Mouse (Mus musculus): ENCODE measurements around the gene 9930022D16Rik.

9930022D16Rik gene

DNA sequence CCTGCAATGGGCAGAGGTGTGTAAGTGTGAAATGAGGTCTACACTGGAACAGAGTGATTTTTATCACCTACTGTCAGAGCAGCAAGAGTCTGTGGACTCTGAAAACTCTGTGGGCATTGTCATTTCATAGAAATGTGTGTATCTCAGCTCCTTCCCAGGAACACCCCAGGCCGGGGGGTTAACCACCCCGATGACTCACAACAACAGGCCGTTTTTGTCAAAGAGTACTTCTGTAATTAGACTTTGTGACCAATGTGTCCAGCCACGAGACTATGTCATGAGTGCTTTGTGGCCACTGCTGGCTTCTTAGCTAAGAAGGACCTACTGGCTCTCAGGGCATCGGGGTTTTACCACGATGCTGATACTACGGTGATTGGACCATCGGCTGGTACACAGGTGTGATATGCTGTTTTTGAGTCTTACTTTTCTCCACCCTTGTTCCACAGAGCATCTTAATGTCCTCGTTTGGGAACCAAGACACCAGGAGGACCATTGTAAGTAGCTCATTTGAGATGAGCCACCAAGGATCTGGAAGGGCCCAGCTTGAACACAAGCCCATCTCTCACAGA, 3.8 kb downstream of the 9930022D16Rik start:
- DNase-seq (ENCODE audit: low spot score), result no peak

DNA sequence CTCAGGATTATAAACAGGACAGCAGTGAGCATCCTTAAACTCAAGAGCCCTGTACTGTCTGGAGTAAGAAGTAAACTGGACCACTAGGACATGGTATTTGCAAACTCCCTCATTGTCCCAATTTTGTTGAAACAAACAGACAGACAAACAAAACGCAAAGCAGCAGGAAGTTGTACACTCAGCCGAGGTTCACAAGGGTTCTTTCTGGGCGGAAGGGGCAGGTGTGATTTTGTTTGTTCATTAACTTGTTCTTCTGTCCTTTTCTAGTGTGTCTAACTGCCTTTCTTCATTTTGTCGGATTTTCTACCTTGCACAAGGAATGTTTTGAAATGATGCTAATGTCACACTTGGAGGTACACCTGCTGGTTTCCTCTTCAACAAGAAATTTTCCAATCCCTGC, 5.7 kb downstream of the 9930022D16Rik start:
- DNase-seq (ENCODE audit: low spot score), result no peak

DNA sequence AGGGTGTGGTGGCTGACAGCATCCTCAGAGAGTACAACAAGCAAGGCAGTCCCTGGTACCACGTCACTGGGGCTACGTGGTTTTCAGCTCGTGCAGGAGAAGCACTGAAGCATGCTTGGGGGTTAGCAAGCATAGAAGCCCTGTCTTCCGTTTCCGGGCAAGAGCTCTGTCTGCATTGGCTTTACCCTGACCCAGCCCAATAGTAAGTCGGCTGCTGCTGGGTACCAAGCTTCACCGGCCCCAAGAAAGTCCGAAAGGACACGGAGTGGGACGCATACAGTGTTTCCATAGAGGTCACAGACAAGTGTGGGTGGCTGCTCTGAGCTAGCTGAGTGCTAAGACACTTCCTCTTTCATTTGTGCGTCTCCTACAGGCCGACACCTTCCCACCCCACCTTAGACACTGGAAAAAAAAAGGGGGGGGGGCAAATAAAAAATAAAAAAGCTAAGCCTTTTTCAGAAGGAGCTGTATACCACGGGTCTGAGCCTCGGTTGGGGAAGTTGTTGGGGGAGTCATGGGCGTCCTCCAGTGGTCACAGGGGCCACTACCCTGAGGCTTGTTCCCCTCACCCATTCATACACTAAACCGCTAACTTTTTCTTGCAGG, 6.3 kb downstream of the 9930022D16Rik start:
- DNase-seq (ENCODE audit: low spot score), result no peak

DNA sequence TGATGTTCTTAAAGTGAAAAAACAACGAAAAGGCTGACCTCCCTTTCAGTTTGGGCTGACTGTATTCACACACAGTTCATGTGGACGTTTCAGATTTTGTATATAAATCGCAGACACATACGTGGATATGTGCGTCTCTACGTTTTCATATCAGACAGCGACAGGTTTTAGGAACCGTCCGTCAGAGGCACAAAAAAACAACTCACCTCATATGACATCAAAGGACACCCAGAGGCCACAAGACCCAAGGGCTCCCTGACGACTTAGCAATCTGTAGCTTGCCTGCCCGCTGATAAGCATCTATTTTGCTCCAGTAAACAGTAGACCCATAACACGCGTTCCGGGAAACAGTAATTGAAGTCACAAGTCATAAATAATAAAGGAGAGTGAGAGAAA, 6.8 kb downstream of the 9930022D16Rik start:
- no peak for DNase-seq (ENCODE audit: low spot score)

DNA sequence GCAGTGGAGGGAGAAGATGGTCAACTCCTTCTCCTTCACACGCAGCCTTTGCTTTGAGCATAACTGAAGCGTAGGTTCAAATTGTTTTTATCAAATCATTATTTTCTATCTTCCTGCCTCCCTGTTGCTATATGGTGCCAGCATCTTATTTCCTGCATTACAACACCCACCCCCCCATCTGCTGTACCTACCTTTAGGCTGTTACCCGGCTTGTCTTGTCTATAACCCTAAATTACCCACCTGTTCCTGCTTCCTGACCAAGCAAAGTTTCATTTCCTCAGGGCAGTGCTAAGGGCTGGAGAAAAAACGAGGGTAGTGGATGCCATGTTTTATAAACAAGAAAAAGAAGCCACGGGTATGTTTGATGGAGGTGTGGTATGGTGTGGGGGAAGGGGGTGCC, 7.5 kb downstream of the 9930022D16Rik start:
- no peak for DNase-seq (ENCODE audit: low spot score)

DNA sequence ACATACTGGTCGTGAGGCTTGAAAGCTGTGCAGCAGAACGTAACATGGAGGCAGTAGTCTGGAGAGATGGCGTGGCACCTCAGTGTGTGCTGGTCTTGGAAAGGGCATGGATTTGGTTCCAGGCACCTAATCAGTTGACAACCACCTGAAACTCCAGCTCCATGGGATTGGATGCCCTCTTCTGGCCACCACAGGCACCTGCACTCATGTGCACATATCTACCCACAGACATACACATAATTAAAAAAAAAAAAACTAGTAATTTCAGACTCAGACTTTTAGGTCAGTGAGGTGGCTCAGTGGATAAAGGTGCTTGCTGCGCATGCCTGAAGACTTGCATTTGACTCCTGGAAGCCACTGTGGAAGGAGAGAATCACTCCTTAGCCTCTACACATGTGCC, 8.5 kb downstream of the 9930022D16Rik start:
- no peak for DNase-seq (ENCODE audit: low spot score)

DNA sequence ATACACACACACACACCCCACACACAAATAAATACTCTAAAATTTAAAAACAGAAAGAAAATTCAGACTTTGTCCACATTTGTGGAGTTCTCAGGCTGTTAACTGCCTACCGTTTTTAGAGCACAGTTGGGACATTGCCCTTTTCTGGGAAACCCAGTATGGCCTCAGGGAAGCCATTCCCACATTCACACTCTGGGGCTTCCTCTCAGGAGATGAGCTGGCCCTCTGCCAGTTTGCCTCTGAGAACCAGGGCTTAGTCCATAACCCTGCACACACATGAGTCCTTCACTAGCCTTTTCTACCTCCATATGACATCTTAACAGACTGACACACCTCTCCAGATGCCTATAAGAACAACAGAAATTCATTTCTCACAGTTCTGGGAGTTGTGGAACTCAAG, 9.6 kb downstream of the 9930022D16Rik start:
- no peak for DNase-seq (ENCODE audit: low spot score)

DNA sequence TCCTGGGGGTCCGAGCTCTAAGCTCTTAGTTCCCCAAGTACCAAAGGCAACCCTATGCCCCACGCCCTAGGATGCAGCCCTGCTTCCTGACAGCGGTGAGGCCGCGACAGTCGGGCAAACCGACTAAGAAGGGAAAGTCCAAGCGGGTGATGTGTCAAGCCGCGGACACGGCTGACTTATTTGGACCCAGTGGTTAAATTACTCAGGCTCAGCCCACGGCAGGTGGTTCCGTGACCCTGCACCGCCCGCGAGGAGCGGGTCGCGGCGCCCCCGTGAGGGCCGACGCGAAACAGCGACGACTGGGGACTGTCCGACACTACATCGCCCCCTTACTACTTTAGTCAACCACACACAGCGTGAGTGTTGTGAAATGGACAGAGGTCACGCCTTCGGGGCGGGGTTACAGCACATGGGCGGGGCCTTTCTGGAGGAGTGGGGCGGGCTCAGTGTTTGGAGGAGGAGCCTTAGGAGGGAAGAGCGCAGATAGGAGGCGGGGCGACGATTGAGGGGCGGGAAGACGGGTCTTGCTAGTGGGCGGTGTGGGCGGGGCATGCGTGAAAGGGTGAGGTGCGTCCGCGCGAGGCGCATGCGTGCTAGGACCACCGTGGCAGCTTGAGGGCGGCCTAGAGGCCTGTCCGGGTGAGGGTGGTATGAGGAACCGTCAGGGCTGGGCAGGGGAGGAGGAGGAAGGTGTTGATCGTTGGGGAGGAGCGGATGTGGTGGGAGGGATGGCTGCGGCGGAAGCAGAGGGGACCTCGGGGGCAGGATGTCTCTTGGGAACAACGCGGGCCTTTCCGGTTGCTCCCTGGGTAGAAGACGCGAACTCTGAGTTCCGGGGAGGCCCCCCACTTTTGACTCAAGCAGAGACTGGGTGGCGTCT, 11.9 kb downstream of the 9930022D16Rik start, which contains the start of gene Amz2:
Gene Amz2 (plus strand): TSS at position 555 of the 880 bp plus-strand sequence.
- peak; percentile 98 for DNase-seq (ENCODE audit: low spot score)

DNA sequence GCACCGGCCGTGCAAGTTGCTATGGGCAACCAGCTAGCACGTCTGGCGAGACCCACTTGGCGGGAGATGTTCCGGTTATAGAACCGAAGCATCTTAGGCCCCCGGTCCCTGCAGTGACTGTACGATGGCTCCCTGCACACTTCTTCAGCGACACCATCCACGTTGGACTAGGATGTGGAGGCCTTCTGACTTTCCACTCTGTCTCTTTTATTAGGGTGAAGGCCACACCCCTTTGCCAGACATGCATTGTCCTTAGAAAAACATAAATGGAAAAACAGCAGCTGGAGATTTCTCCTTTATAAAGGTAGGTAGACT, 12.5 kb downstream of the 9930022D16Rik start:
- no peak for DNase-seq (ENCODE audit: low spot score)

DNA sequence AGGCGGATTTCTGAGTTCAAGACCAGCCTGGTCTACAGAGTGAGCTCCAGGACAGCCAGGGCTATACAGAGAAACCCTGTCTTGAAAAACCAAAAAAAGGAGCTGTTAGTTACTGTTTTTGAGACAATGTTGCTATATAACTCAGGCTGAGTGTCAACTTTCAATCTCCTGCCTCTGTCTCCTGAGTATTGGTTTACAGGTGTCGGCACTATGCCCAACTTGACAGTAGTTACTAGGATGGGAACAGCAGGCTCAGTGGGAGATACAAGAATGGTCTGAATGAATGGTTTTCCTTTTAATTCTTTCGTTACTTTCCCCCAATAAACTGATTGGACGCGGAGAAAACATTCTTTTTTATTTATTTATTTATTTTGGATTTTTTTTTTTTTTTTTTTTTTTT, 13.6 kb downstream of the 9930022D16Rik start:
- DNase-seq (ENCODE audit: low spot score), result no peak

DNA sequence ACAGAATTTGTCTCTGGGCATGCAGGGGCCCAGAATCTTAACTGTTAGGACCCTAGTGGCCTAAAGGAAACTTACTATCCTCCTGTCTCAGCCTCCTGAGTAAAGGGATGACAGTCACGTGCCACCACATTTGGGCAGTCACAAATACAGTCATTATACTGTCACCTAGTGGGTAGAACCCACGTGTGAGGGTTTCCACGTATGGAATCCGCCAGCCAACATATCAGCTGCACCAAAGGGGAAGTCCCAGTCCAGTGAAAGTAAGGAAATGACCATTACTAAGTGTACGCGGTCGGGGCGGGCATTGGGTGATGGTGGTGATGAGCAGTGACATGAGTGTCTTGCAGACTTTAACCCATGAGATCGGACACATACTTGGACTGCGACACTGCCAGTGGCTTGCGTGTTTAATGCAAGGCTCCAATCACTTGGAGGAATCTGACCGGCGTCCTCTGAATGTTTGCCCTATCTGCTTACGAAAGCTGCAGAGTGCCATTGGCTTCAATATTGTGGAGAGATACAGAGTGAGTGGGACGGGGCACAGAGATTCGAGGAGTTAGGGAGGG, 20.6 kb downstream of the 9930022D16Rik start:
- no peak for DNase-seq (ENCODE audit: low spot score)

DNA sequence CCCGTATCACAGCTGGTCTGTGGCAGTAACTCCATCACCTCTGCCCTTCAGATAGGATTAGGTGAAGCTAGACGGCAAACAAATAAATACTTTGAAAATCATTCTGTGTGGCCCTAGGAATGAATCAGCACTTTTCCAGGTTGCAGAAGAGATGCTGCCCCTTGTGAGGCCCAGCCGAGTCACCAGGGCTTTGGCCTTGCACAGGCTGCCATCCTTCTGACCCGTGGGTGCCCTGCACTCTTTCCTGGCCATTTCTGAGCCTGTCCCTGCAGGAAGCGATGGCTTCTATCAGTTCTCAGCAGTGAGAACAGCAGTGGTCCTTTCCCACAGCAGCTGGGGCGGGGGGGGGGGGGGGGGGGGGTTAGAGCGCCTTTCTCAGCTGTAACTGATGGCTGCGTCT, 23.2 kb downstream of the 9930022D16Rik start:
- no peak for DNase-seq (ENCODE audit: low spot score)

DNA sequence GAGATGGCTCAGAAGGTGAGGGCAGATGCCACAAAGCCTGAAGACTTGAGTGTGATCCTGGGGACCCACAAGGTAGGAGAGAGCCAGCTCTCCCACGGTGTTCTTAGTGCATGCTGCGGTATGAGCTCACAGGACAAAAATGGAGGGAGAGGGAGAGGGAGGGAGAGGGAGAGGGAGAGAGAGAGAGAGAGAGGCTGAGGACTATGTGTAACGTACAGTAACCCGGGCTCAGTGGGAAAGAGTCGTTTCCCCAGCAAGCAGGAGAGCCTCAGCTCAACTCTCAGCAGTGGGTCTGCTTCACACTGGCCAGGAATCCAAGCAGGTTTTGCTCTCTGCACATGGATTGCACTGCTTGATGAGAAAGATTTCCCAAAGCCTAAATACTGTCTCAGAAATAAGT, 25.5 kb downstream of the 9930022D16Rik start:
- DNase-seq (ENCODE audit: low spot score), result no peak

DNA sequence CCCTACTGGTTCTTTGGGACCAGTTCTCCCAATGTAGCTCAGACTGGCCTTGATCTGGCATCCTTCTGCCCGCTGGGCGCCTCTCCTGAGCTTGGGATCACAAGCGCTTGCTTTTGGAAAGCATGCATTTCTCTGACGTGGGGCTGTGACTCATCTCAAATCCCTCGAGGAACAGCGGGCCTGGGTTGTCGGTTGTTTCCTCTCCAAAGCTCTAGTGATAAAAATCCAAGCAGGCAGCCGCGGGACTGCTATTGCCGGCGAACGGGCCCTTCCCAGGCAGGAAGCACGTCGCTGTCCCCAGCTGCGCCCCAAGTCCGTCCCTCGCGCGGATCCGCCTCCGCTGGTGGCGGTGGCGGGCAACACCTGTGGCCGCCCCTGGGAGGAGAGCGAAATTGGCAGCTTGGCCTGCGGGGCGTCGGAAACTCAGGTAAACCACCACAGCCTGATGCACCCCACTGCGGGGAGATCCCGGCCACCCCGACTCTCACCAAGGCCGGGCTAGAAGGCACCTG, 26.2 kb downstream of the 9930022D16Rik start:
- peak; percentile 32 for DNase-seq (ENCODE audit: low spot score)

DNA sequence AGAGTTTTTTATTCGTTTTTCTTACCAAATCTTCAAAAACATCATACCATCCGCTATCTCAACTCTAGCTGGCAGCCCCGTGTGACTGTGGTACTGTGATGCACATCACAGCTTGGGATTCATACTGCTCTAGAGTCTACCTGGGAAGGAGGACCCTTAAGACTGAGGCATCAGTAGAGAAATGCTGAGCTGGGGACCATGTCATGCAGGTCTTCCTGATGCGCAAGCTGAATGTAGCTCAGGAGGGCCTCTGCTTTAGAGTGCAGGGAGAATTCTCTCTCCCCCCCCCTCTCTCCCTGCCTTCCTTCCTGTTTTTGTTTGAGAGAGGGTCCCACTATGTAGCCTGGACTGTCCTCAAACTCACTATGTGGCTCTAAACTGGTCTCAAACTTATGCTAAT, 26.9 kb downstream of the 9930022D16Rik start:
- no peak for DNase-seq (ENCODE audit: low spot score)

DNA sequence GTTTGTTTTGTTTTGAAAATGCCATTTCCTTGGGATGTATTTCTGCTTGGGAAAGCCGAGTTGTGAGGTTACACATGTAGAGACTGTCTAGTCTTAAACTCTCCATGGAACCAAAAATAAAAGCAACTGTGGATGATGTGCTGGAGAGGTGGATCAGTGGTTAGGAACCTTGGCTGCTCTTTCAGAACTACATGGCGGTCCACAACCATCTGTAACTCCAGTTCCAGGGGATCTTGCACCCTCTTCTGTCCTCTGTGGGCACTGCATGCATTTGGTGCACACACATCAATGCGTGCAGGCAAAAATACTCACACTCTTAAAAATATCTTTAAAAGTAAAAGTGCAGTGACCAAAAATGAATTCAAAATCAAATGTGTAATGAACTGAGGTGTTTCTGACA, 27.4 kb downstream of the 9930022D16Rik start:
- DNase-seq (ENCODE audit: low spot score), result no peak

DNA sequence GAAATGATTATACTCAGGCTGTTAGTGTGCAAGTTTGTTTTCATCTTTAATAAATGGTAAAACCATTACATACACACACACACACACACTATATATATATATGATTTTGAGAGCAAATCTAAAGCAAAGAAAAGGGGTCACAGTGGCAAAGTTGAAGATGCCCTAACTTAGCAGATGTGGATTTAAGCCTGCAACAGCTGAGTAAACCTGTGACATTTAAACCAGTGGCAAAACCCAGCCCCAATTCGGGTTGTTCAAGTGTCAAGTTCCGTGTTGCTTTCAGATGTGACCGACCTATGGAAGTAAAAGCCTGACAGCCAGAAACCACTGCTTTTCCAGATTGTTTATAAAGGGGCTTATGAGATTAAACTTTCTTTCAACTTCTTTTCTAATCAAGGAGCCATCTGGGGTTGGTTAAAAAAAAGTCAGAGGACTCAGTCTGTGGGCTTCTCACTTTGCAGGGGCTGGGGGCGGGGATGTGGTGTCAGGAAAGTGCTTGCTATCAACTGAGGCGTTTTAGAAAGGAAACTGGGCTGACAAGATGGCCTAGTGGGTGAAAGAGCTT, 28.5 kb downstream of the 9930022D16Rik start:
- no peak for DNase-seq (ENCODE audit: low spot score)

DNA sequence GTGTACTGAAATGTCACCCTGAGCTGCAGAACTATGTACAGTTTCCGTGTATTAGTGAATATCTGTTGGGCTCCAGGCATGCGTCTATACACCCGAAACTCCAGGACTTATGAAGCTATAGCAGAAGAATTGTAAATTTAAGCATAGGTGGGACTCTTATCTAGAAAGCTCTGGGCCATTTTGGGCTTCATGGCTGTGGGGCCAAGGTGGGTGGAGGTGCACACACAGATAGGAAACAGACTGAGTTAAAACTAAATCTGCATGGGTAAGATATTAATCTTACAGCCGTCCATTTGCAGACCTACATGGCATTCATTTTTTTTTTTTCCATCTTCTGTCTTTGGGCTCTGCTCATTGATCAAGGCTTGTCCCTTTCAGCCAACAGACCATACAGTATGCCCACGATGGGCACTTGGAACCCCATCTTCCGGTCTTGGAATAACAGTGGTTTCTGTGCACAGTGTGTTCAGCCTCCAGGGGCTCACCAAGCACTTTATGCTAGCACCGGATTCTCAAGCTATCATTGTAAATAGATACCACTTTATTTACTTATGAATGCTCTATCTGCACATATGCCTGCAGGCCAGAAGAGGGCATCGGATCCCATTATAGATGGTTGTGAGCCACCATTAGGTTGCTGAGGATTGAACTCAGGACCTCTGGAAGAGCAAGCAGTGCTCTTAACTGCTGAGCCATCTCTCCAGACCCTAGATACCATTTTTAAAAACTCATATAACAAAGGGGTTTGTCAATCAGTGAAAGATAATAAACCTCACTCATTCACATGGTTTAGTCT, 29.9 kb downstream of the 9930022D16Rik start:
- DNase-seq (ENCODE audit: low spot score), result no peak

DNA sequence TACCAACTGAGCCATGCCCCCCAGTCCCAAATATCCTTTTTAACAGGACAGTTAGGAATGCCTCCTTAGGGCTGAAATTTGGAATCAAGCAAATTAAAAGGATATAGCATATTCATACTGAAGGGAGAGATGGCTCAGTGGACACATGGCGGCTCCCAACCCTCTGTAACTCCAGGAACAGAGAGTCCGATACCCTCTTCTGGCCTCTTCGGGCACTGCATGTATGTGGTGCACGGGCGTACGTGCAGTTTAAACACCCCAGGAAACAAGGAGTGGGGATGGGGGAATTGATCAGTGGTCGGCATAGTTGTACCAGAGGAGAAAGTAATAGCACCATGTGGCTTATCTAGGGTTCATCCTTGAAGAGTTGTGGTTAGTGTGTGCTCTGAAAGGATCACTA, 30.9 kb downstream of the 9930022D16Rik start:
- no peak for DNase-seq (ENCODE audit: low spot score)

DNA sequence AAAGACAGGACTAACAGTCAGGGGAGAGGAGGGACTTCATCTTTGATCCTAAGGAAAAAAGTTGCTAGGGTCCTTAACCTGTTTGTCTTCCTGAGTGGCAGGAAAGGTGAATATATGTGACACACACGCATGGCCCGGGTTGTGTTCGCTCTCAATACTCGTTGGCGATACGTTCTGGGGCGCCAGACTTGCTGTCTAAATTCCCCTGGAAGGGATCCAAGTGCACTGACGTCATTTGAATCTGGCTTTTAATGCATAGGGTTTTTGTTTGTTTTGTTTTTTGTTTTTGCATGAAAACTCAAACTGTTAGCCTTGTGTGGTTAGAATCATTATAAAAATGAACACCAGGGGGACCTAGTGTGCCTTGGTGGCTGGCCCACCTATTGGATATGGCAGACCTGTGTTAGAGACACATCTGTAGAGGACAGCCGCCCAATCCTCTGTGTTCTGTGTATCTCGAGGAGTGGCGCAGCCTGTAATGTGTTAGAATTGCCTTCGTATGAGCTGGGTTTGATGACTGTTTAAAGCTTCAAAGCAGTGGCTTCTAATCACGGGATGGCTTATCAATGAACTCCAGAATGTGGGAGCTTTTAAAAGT, 31.8 kb downstream of the 9930022D16Rik start:
- DNase-seq (ENCODE audit: low spot score), result peak; percentile 43

DNA sequence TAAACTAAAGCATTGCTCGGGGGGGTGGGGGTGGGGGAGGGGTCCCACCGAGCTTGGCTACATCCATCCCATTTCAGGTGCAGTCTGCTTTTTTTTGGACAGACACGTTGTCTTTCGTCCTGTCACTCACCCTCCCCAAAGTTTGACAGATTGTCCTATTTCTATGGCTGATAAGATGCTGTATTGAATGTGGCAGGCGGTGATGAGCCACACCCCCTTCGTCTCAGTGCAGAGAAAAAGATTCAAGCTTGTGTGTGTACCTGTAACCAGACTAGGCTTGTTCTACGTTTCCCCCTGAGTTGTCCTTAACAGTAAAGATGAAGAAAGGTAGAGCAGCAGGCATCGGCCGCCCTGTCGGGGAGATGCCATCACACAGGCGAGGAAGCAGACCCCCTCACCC, 37.5 kb downstream of the 9930022D16Rik start:
- DNase-seq (ENCODE audit: low spot score), result no peak
